Mouse (Mus musculus) testis, adult 2 months (tissue): ENCODE measurements around the gene Dph5. TPM values are rescaled to one million over a fixed set of nuclear protein-coding genes. Genes with fewer than 3 reads are reported as not detected.
"Not testable (repeated sequence)": the region's sequence is repeated elsewhere in the genome, so short reads cannot be mapped to it uniquely, and the experiment has no call there.

Source experiments
- H3K27ac ChIP-seq: fragments of 200-500 bp; 2 replicates; pipeline ENCODE4 v1.5.1; 2012; ENCODE audit warnings: low read depth, low read length; ENCODE audit not compliant: control insufficient read depth, insufficient read depth
- H3K27me3 ChIP-seq: fragments of 200-500 bp; 2 replicates; pipeline ENCODE4 v1.6.1; 2012; ENCODE audit warnings: mild to moderate bottlenecking, low read length, moderate library complexity; ENCODE audit not compliant: control insufficient read depth, insufficient read depth
- H3K36me3 ChIP-seq: fragments of 200-500 bp; 2 replicates; pipeline ENCODE4 v1.6.1; 2012; ENCODE audit warnings: mild to moderate bottlenecking, low read length; ENCODE audit not compliant: control insufficient read depth, insufficient read depth
- H3K4me1 ChIP-seq: fragments of 200-500 bp; 2 replicates; pipeline ENCODE4 v1.6.1; 2012; ENCODE audit warnings: low read length; ENCODE audit not compliant: control insufficient read depth, insufficient read depth
- H3K4me3 ChIP-seq: fragments of 200-500 bp; 2 replicates; pipeline ENCODE4 v1.5.1; 2012; ENCODE audit warnings: low read depth, mild to moderate bottlenecking, low read length, moderate library complexity, mixed read lengths; ENCODE audit not compliant: control insufficient read depth
- CTCF ChIP-seq: fragments of 200-500 bp; IDR thresholded peaks from 2 replicates; pipeline ENCODE4 v1.5.1; 2012; ENCODE audit warnings: low read depth, mild to moderate bottlenecking, inconsistent platforms, low read length, moderate library complexity; ENCODE audit not compliant: control insufficient read depth, insufficient read depth, insufficient replicate concordance
- POLR2A ChIP-seq: fragments of 200-500 bp; IDR thresholded peaks from 2 replicates; pipeline ENCODE4 v1.6.1; 2012; ENCODE audit warnings: low read depth, mild to moderate bottlenecking, inconsistent platforms, low read length, moderate library complexity; ENCODE audit not compliant: control insufficient read depth
- polyA plus RNA-seq: library from polyadenylated mRNA; depleted of rRNA; stranded (reverse); fragments of >200 nt; gene quantifications from 2 replicates; pipeline ENCODE4 v1.2.3, GENCODE M21; 2012

The Dph5 gene
- polyA plus RNA-seq, 1 experiment: 3.8 TPM

DNA sequence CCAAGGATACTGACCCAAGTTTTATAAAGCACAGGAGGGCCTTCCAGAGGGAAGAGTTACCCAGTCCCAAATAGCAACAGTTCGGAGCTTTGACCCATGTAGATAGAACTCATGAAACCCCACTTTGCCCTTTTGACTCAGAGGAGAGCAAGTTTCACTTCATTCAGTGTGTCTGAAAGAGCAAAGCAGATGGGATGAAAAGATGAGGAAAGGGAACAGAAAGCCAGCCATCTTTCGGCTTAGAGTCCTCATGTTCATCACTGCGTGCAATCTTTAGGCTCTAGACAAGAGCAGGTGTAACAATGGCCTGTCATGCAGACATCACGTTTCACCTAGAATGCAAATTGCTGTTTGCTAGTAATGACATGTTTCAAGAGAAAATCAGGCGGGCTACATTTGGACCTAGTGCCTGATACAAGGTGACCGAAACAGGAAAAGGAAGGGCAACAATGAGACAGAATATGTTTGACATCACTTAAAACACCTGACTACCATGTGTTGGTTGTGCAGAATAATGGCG lies 32.9 kb upstream of the Dph5 start:
- Histone ChIP-seq H3K36me3 (no peaks in the 10 kb centered on the region), H3K27ac (no peak overlapping the region), H3K27me3 (no peaks in the 10 kb centered on the region), H3K4me3 (no peak overlapping the region), H3K4me1 (no peaks in the 10 kb centered on the region)
- TF ChIP-seq CTCF (no peak), POLR2A (no peak)

DNA sequence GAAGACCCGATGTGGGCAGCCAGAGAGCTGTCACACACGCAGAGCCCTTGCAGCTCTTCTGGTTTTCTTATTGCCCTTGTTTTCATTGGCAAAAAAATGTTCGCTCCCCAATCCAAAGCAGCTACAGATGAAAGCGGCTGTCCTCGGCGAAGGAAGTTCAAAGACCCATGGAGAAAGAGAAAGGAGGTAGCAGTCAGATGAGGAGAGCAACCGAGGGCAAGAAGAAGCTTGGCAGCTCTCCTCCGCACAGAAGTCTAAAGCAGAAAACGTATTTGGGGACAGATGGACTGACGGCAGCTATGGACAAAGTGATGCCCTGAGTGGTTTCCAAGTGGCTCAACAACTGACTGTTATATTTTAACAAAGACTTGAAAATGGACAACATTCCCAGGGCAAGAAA lies 32.1 kb upstream of the Dph5 start:
- TF ChIP-seq CTCF: no peak
- no peak for TF ChIP-seq POLR2A
- H3K36me3 ChIP-seq: no peaks in the 10 kb centered on the region
- no peaks in the 10 kb centered on the region for H3K4me1 ChIP-seq
- no peaks in the 10 kb centered on the region for H3K27me3 ChIP-seq
- no peak overlapping the region for H3K4me3 ChIP-seq
- H3K27ac ChIP-seq: no peak overlapping the region

DNA sequence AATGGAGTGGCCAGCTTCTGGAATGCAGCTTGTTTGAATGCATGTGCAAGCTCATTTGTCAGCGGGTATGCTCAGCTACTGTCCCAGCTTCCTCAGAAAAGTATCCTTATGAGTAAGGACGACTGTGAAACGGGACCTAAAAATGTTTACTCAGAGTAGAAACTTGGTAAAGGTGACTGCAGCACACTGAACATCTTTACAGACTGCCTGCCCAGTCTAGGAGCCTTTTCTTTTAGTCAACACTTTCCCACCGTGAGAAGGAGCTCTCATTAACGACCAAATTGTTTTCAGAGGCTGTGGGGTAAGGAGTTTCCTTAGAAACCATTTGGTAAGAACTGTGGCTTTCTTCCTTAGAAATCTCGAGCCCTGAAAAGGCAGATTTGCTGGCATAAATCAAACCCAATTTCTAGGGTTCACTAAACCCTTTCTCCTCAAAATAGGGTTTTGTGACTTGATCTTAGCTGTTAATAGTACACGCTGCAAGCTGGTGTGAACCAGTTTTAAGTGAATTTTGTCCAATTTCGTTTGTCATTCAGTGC lies 31.1 kb upstream of the Dph5 start:
- H3K27ac ChIP-seq: no peak overlapping the region
- H3K4me1 ChIP-seq: no peaks in the 10 kb centered on the region
- H3K27me3 ChIP-seq: no peaks in the 10 kb centered on the region
- no peak overlapping the region for H3K4me3 ChIP-seq
- no peaks in the 10 kb centered on the region for H3K36me3 ChIP-seq
- TF ChIP-seq POLR2A: no peak
- TF ChIP-seq CTCF: no peak

DNA sequence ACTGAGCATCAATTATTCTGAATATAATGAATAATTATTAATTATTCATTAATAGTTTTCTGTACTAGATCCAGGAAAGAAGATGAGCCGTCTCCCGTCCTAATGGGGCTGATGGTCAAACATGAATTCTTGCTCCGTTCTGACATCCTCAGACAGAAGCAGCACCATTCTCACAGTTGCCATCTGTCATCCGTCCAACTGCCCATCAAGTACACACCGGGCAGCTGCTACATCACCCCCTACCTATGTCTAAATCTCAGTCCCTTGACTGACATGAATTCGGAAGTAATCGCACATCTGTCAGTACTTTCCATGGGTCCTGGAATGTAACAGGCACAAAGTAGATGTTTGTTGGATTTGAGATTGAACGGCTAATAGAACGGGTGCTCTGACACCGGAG lies 30.2 kb upstream of the Dph5 start:
- Histone ChIP-seq H3K4me1 (no peaks in the 10 kb centered on the region), H3K27ac (no peak overlapping the region), H3K27me3 (no peaks in the 10 kb centered on the region), H3K36me3 (no peaks in the 10 kb centered on the region), H3K4me3 (no peak overlapping the region)
- TF ChIP-seq POLR2A: no peak
- no peak for TF ChIP-seq CTCF

DNA sequence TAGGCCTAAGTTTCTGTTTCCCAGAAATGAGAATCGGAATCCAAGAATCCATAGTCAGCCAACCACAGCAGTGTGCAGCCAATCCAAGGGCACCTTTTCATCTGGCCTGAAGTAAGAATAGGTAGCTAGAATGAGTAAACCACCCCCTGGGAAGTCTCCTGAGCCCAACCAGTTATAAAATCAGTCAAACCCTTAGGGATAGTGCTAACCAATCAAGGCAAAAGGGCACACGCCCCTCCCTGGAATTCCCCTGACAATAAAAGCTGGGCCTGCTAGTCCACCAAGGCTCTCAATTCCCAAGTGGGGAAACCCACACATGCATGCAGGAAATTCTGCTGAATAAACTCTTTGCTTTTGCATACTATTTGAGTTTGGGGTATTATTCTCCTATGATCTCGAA lies 28.8 kb upstream of the Dph5 start:
- Histone ChIP-seq H3K4me1 (no peaks in the 10 kb centered on the region), H3K4me3 (no peak overlapping the region), H3K27me3 (no peaks in the 10 kb centered on the region), H3K27ac (no peak overlapping the region), H3K36me3 (no peaks in the 10 kb centered on the region)
- TF ChIP-seq POLR2A: no peak
- TF ChIP-seq CTCF: no peak

DNA sequence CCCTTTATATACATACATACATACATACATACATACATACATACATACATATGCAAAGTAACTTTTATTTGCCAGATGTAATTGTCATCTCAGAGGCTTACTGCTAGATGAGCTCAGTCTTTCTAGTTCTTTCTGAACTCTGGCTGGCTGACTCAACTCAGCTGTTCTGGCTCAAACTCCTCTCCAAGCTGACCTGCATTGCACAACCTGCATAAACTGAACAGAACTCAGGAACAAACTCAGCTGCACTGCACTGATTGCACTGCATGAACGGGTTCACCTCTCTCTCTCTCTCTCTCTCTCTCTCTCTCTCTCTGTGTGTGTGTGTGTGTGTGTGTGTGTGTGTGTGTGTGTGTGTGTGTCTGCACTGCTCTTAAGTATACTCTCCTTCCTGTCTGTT lies 26.9 kb upstream of the Dph5 start:
- not testable (repeated sequence) for H3K27ac ChIP-seq, H3K36me3 ChIP-seq, H3K27me3 ChIP-seq, H3K4me1 ChIP-seq, H3K4me3 ChIP-seq

DNA sequence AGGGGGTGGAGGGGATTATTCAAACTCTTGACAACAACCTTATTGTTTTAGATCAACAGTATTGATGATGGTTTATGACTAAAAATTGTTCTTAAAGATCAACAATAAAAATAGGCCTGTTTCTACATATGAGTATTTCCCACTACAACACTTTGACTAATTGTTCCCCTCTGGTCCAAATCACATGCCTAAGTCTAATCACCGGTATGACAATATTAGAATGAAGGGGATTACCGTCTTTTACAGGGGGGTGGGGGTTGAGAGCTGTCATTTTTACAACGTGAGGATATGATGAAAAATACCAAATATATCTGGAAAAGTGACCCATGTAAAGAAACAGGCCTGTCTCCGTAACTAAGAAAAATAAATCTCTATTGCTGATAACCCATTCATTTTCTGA lies 24.1 kb upstream of the Dph5 start:
- Histone ChIP-seq H3K27ac (no peak overlapping the region), H3K4me1 (no peaks in the 10 kb centered on the region), H3K36me3 (no peaks in the 10 kb centered on the region), H3K4me3 (no peak overlapping the region), H3K27me3 (no peaks in the 10 kb centered on the region)
- no peak for TF ChIP-seq CTCF
- no peak for TF ChIP-seq POLR2A

DNA sequence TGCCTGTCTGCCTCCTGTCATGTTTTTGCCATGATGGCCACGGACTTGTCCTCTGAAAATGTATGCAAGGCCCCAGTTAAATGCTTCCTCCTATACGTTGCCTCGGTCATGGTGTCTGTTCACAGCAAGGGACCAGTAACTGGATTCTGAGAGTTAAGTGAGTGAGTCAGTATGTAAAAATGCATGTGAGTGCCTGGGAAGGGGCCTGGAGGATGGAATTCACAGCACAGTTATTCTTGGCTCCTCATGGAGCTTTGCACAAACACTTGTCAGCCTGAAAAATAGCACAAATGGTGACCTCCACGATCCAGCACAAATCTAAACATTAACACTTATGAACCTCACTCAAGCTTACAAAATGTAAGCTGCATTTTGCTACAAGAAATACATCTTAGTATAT lies 20.5 kb upstream of the Dph5 start:
- H3K36me3 ChIP-seq: no peaks in the 10 kb centered on the region
- H3K4me1 ChIP-seq: no peaks in the 10 kb centered on the region
- no peak overlapping the region for H3K27ac ChIP-seq
- H3K4me3 ChIP-seq: no peak overlapping the region
- H3K27me3 ChIP-seq: no peaks in the 10 kb centered on the region
- no peak for TF ChIP-seq POLR2A
- TF ChIP-seq CTCF: no peak

DNA sequence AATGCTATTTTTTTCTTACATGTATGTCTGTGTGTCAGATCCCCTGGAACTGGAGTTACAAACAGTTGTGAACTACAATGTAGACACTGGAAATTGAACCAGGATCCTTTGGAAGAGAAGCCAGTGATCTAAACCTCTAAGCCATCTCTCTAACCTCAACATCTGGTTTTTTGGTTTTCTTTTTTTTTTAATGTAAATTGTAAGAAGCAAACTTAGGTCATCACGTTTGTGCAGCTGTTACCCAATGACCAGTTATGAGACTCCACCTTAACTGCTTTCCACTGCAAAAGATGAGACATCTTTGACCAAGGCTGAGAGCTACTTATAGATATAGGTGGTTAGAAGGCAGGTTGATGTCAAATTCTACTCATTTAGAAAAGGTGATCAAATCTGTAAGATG lies 19.7 kb upstream of the Dph5 start:
- Histone ChIP-seq H3K27ac (no peak overlapping the region), H3K4me3 (no peak overlapping the region), H3K4me1 (no peaks in the 10 kb centered on the region), H3K36me3 (no peaks in the 10 kb centered on the region), H3K27me3 (no peaks in the 10 kb centered on the region)
- no peak for TF ChIP-seq POLR2A
- TF ChIP-seq CTCF: no peak
